8 mouse cellular contexts compared by ENCODE assay signal in the genomic region with DNA sequence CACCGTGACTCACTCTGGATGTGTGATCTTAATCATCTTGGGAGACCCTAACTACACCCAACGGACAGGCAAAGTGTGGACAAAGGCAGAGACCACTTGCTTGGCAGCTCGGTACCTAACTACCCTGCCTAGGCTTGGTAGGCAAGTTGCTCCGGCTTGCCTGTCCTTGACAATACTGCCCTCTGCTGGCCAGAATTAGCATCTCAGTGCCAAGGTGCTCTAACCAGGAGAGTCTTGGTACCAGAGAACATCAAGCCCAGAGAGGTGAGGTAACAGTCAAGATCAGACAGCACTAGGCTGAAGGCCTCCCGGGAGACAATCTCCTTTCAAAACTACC. TPM values are rescaled to one million over a fixed set of nuclear protein-coding genes. Genes with fewer than 3 reads are reported as not detected.
A peak's percentile ranks its signal among the peaks of the same experiment; 100 is the strongest.
DNase-seq lines count a peak whose midpoint lies in the region; ATAC-seq lines count a peak whose summit lies in the region.

No protein-coding gene starts in this region.

- H3K4me3 ChIP-seq in midbrain, embryonic 16.5 days (ENCODE audit: low read depth, low read length) = no peak overlapping the region

- peaks cover 19% of the 10 kb centered on the region for H3K36me3 ChIP-seq in midbrain, embryonic 16.5 days (ENCODE audit: control insufficient read depth, insufficient read depth, low read length)

- H3K9ac ChIP-seq in midbrain, embryonic 16.5 days (ENCODE audit: low read depth, low read length) = no peak overlapping the region

- no peaks in the 10 kb centered on the region for H3K27me3 ChIP-seq in midbrain, embryonic 16.5 days (ENCODE audit: control insufficient read depth, insufficient read depth, low read depth, low read length)

- no peak overlapping the region for H3K27ac ChIP-seq in midbrain, embryonic 16.5 days (ENCODE audit: low read length)

- intact Hi-C loops in left cerebral cortex, postnatal 4 days (cut with DNase I) = loop anchor here (5.0 kb wide), 2 partner anchors 350 to 425 kb away; no protein-coding TSS in a partner anchor

- WGBS in midbrain, embryonic 16.5 days = 13% methylated on average over 5 of the region's 5 CpGs

- H3K4me2 ChIP-seq in midbrain, embryonic 16.5 days (ENCODE audit: low read length) = no peak overlapping the region

- no peaks in the 10 kb centered on the region for H3K9me3 ChIP-seq in midbrain, embryonic 16.5 days (replicated peaks; ENCODE audit: control insufficient read depth, low read length, poor library complexity, severe bottlenecking)

- peaks cover 12% of the 10 kb centered on the region; the same call in 1 of the 2 replicates for H3K4me1 ChIP-seq in midbrain, embryonic 16.5 days (ENCODE audit: control insufficient read depth, insufficient read depth, low read length)

- peak; percentile 58 for ATAC-seq in frontal cortex, adult (ENCODE audit: low TSS enrichment)
- peak; percentile 56 for ATAC-seq in inflammation-experienced regulatory T-cells, adult 6 months
- peak; percentile 77 for ATAC-seq in midbrain, embryonic 16.5 days

- DNase-seq in adrenal gland, adult 18-20 months (ENCODE audit: low spot score in 2 of 2) = peak; percentile 73 to 79
- DNase-seq in adrenal gland, postnatal 4 days (ENCODE audit: low spot score in 2 of 2) = no peak
- DNase-seq in cerebellum, adult 8-10 months = peak; percentile 86
- peak; percentile 85 for DNase-seq in left cerebral cortex, postnatal 4 days
- DNase-seq in spleen, postnatal 10 days (ENCODE audit: low spot score in 2 of 2) = peak; percentile 65 to 84

RNA-seq across cellular contexts. Expression of gene Anks6, which starts 19.9 kb away (rescaled TPM):
- 1 to 10 TPM; 3.6 to 4.7 TPM for total RNA-seq in adrenal gland, adult 18-20 months (2021)
- 10 to 100 TPM; 10.6 to 13.1 TPM for total RNA-seq in adrenal gland, postnatal 4 days (2021)
- polyA plus RNA-seq in inflammation-experienced regulatory T-cells, adult 6 months (2017; shearing (Covaris generic)) = not detected
- total RNA-seq in left cerebral cortex, postnatal 4 days (2021) = 10 to 100 TPM; 23.9 to 24.5 TPM
- polyA plus RNA-seq in midbrain, embryonic 16.5 days (2015; fragmentation: Nextera tagmentation; extraction: Ambion mirVana) = 4.6 and 5.1 TPM in 2 replicates

RNA-seq across cellular contexts. Expression of gene Gabbr2, which starts 45.6 kb away (rescaled TPM):
- total RNA-seq in adrenal gland, adult 18-20 months (2021) = under 1 TPM; 0.27 to 0.35 TPM
- 1 to 10 TPM; 1.2 to 1.6 TPM for total RNA-seq in adrenal gland, postnatal 4 days (2021)
- polyA plus RNA-seq in inflammation-experienced regulatory T-cells, adult 6 months (2017; shearing (Covaris generic)) = not detected
- total RNA-seq in left cerebral cortex, postnatal 4 days (2021) = 100 to 1,000 TPM; 134 to 144 TPM
- polyA plus RNA-seq in midbrain, embryonic 16.5 days (2015; fragmentation: Nextera tagmentation; extraction: Ambion mirVana) = 11.3 and 13.9 TPM in 2 replicates

RNA-seq across cellular contexts. Expression of gene Galnt12, which starts 54.4 kb away (rescaled TPM):
- 1 to 10 TPM in 1 of 2 experiments, under 1 TPM in 1; 0.73 to 1.1 TPM for total RNA-seq in adrenal gland, adult 18-20 months (2021)
- 1 to 10 TPM; 2.1 to 4.0 TPM for total RNA-seq in adrenal gland, postnatal 4 days (2021)
- polyA plus RNA-seq in inflammation-experienced regulatory T-cells, adult 6 months (2017; shearing (Covaris generic)) = 1 to 10 TPM; 5.4 to 7.2 (median 6.0) TPM
- total RNA-seq in left cerebral cortex, postnatal 4 days (2021) = 1 to 10 TPM; 1.0 to 1.3 TPM
- 1.7 and 1.8 TPM in 2 replicates for polyA plus RNA-seq in midbrain, embryonic 16.5 days (2015; fragmentation: Nextera tagmentation; extraction: Ambion mirVana)

Comparison
In these comparisons a context has a peak if more than half of its experiments do, and no peak if none do; other contexts are left out.
1. DNase-seq: peak in adrenal gland, adult 18-20 months (2 of 2), cerebellum, adult 8-10 months (single experiment), left cerebral cortex, postnatal 4 days (single experiment) and spleen, postnatal 10 days (2 of 2); none in adrenal gland, postnatal 4 days (0 of 2).
2. RNA of gene Gabbr2, which starts 45.6 kb away (total RNA-seq): 134 to 144 TPM in left cerebral cortex, postnatal 4 days; 1.2 to 1.6 TPM in adrenal gland, postnatal 4 days and 0.27 to 0.35 TPM in adrenal gland, adult 18-20 months; every median in the first group is over 10 times any median in the second.
3. Peak in every context shown above with its lines, with median percentiles within 50 percentile points of each other: ATAC-seq.